Mouse (Mus musculus): ENCODE data around the gene Olfr1495. TPM values are rescaled to one million over a fixed set of nuclear protein-coding genes. Genes with fewer than 3 reads are reported as not detected.
"Not testable (repeated sequence)": the region's sequence is repeated elsewhere in the genome, so short reads cannot be mapped to it uniquely, and the experiment has no call there.

The Olfr1495 gene
- polyA plus RNA-seq (2015; fragmentation: Nextera tagmentation; extraction: Ambion mirVana), result not detected in 2 replicates

GRCm38 (mm10) chr19:13764306-13764705, at the start of gene Olfr1495:
TSS of gene Olfr1495 (plus strand) at chr19:13764606.
- Histone ChIP-seq H3K27ac (ENCODE audit: low read length) (no peak within 1 kb of the TSS), H3K9ac (ENCODE audit: low read length) (no peak within 1 kb of the TSS), H3K4me1 (ENCODE audit: control insufficient read depth, insufficient read depth, low read length) (no peaks in the 10 kb centered on the region), H3K27me3 (ENCODE audit: control insufficient read depth, insufficient read depth, low read length) (no peaks in the 10 kb centered on the region), H3K4me2 (ENCODE audit: low read depth, low read length) (no peak within 1 kb of the TSS), H3K9me3 (replicated peaks; ENCODE audit: control insufficient read depth, low read length) (no peaks in the 10 kb centered on the region), H3K36me3 (ENCODE audit: control insufficient read depth, insufficient read depth, low read length) (no peaks in the 10 kb centered on the region), H3K4me3 (replicated peaks; ENCODE audit: low read length) (no peak within 1 kb of the TSS)
- ATAC-seq (ENCODE audit: insufficient read depth, low FRiP score), result no peak
- WGBS, result 78% methylated on average over 3 of the region's 3 CpGs

- Histone ChIP-seq H3K4me2 (ENCODE audit: low read depth, low read length) (no peak within 1 kb of the TSS), H3K9ac (ENCODE audit: low read length) (no peak within 1 kb of the TSS), H3K4me3 (replicated peaks; ENCODE audit: low read length) (no peak within 1 kb of the TSS), H3K9me3 (replicated peaks; ENCODE audit: control insufficient read depth, low read length) (no peaks in the 10 kb centered on the region), H3K4me1 (ENCODE audit: control insufficient read depth, insufficient read depth, low read length) (no peaks in the 10 kb centered on the region), H3K27me3 (ENCODE audit: control insufficient read depth, insufficient read depth, low read length) (no peaks in the 10 kb centered on the region), H3K27ac (ENCODE audit: low read length) (no peak within 1 kb of the TSS), H3K36me3 (ENCODE audit: control insufficient read depth, insufficient read depth, low read length) (no peaks in the 10 kb centered on the region)
- 44% methylated on average over 2 of the region's 2 CpGs for WGBS
- no peak for ATAC-seq (ENCODE audit: insufficient read depth, low FRiP score)
These were observed 41.4 kb upstream of the Olfr1495 start, which contains the start of gene Olfr1493-ps1 for GRCm38 (mm10) chr19:13722978-13723377. TSS of gene Olfr1493-ps1 (plus strand) at chr19:13723278.

GRCm38 (mm10) chr19:13739428-13739827, 25.0 kb upstream of the Olfr1495 start, which contains the start of gene Olfr1494:
TSS of gene Olfr1494 (plus strand) at chr19:13739728.
- 89% methylated on average over 4 of the region's 4 CpGs for WGBS
- H3K27ac ChIP-seq (ENCODE audit: low read length), result no peak within 1 kb of the TSS
- no peak within 1 kb of the TSS for H3K9ac ChIP-seq (ENCODE audit: low read length)
- H3K4me2 ChIP-seq (ENCODE audit: low read depth, low read length), result no peak within 1 kb of the TSS
- H3K9me3 ChIP-seq (replicated peaks; ENCODE audit: control insufficient read depth, low read length), result no peaks in the 10 kb centered on the region
- no peak within 1 kb of the TSS for H3K4me3 ChIP-seq (replicated peaks; ENCODE audit: low read length)
- H3K27me3 ChIP-seq (ENCODE audit: control insufficient read depth, insufficient read depth, low read length), result no peaks in the 10 kb centered on the region
- H3K36me3 ChIP-seq (ENCODE audit: control insufficient read depth, insufficient read depth, low read length), result no peaks in the 10 kb centered on the region
- ATAC-seq (ENCODE audit: insufficient read depth, low FRiP score), result no peak
- H3K4me1 ChIP-seq (ENCODE audit: control insufficient read depth, insufficient read depth, low read length), result no peaks in the 10 kb centered on the region

GRCm38 (mm10) chr19:13749366-13749765, 15.0 kb upstream of the Olfr1495 start:
- Histone ChIP-seq H3K27ac (ENCODE audit: low read length) (no peak overlapping the region), H3K9ac (ENCODE audit: low read length) (no peak overlapping the region), H3K9me3 (replicated peaks; ENCODE audit: control insufficient read depth, low read length) (no peaks in the 10 kb centered on the region), H3K4me3 (replicated peaks; ENCODE audit: low read length) (no peak overlapping the region), H3K36me3 (ENCODE audit: control insufficient read depth, insufficient read depth, low read length) (no peaks in the 10 kb centered on the region), H3K4me2 (ENCODE audit: low read depth, low read length) (no peak overlapping the region), H3K27me3 (ENCODE audit: control insufficient read depth, insufficient read depth, low read length) (no peaks in the 10 kb centered on the region), H3K4me1 (ENCODE audit: control insufficient read depth, insufficient read depth, low read length) (no peaks in the 10 kb centered on the region)
- ATAC-seq (ENCODE audit: insufficient read depth, low FRiP score), result no peak
- 83% methylated on average over 1 of the region's 1 CpGs for WGBS

GRCm38 (mm10) chr19:13768565-13769276, 4.3 kb downstream of the Olfr1495 start:
- Histone ChIP-seq H3K9me3 (replicated peaks; ENCODE audit: control insufficient read depth, low read length) (no peaks in the 10 kb centered on the region), H3K27me3 (ENCODE audit: control insufficient read depth, insufficient read depth, low read length) (no peaks in the 10 kb centered on the region), H3K36me3 (ENCODE audit: control insufficient read depth, insufficient read depth, low read length) (no peaks in the 10 kb centered on the region), H3K9ac (ENCODE audit: low read length) (no peak overlapping the region), H3K4me2 (ENCODE audit: low read depth, low read length) (no peak overlapping the region), H3K4me1 (ENCODE audit: control insufficient read depth, insufficient read depth, low read length) (no peaks in the 10 kb centered on the region), H3K27ac (ENCODE audit: low read length) (no peak overlapping the region), H3K4me3 (replicated peaks; ENCODE audit: low read length) (no peak overlapping the region)
- WGBS, result 88% methylated on average over 9 of the region's 9 CpGs
- no peak for ATAC-seq (ENCODE audit: insufficient read depth, low FRiP score)

- H3K36me3 ChIP-seq (ENCODE audit: control insufficient read depth, insufficient read depth, low read length), result no peaks in the 10 kb centered on the region
- no peaks in the 10 kb centered on the region for H3K27me3 ChIP-seq (ENCODE audit: control insufficient read depth, insufficient read depth, low read length)
- H3K9ac ChIP-seq (ENCODE audit: low read length), result no peak within 1 kb of the TSS
- no peak within 1 kb of the TSS for H3K27ac ChIP-seq (ENCODE audit: low read length)
- H3K4me3 ChIP-seq (replicated peaks; ENCODE audit: low read length), result no peak within 1 kb of the TSS
- 81% methylated on average over 1 of the region's 1 CpGs for WGBS
- no peaks in the 10 kb centered on the region for H3K4me1 ChIP-seq (ENCODE audit: control insufficient read depth, insufficient read depth, low read length)
- H3K9me3 ChIP-seq (replicated peaks; ENCODE audit: control insufficient read depth, low read length), result no peaks in the 10 kb centered on the region
- no peak for ATAC-seq (ENCODE audit: insufficient read depth, low FRiP score)
- no peak within 1 kb of the TSS for H3K4me2 ChIP-seq (ENCODE audit: low read depth, low read length)
These were observed 13.2 kb downstream of the Olfr1495 start, which contains the start of gene Olfr1496 for GRCm38 (mm10) chr19:13777578-13777977. TSS of gene Olfr1496 (plus strand) at chr19:13777878.

- Histone ChIP-seq H3K4me3 (replicated peaks; ENCODE audit: low read length) (no peak within 1 kb of the TSS), H3K4me2 (ENCODE audit: low read depth, low read length) (no peak within 1 kb of the TSS), H3K36me3 (ENCODE audit: control insufficient read depth, insufficient read depth, low read length) (no peaks in the 10 kb centered on the region), H3K4me1 (ENCODE audit: control insufficient read depth, insufficient read depth, low read length) (no peaks in the 10 kb centered on the region), H3K27me3 (ENCODE audit: control insufficient read depth, insufficient read depth, low read length) (no peaks in the 10 kb centered on the region), H3K27ac (ENCODE audit: low read length) (no peak within 1 kb of the TSS), H3K9me3 (replicated peaks; ENCODE audit: control insufficient read depth, low read length) (no peaks in the 10 kb centered on the region), H3K9ac (ENCODE audit: low read length) (no peak within 1 kb of the TSS)
- ATAC-seq (ENCODE audit: insufficient read depth, low FRiP score), result no peak
These were observed 33.7 kb downstream of the Olfr1495 start, which contains the start of gene Olfr1497 for GRCm38 (mm10) chr19:13798102-13798501. TSS of gene Olfr1497 (minus strand) at chr19:13798202.

GRCm38 (mm10) chr19:13805486-13805885, 41.1 kb downstream of the Olfr1495 start:
- WGBS, result 70% methylated on average over 1 of the region's 1 CpGs
- not testable (repeated sequence) for H3K27me3 ChIP-seq (ENCODE audit: control insufficient read depth, insufficient read depth, low read length); H3K27ac ChIP-seq (ENCODE audit: low read length); H3K4me3 ChIP-seq (replicated peaks; ENCODE audit: low read length); H3K4me1 ChIP-seq (ENCODE audit: control insufficient read depth, insufficient read depth, low read length); H3K36me3 ChIP-seq (ENCODE audit: control insufficient read depth, insufficient read depth, low read length); H3K9me3 ChIP-seq (replicated peaks; ENCODE audit: control insufficient read depth, low read length); H3K9ac ChIP-seq (ENCODE audit: low read length); ATAC-seq (ENCODE audit: insufficient read depth, low FRiP score); H3K4me2 ChIP-seq (ENCODE audit: low read depth, low read length)

- 50% methylated on average over 2 of the region's 2 CpGs for WGBS
These were observed 48.4 kb downstream of the Olfr1495 start for GRCm38 (mm10) chr19:13812823-13813222.

More at GRCm38 (mm10) chr19:13812823-13813222, 48.4 kb downstream of the Olfr1495 start:
- no peak overlapping the region for H3K4me3 ChIP-seq (replicated peaks; ENCODE audit: low read length)
- ATAC-seq (ENCODE audit: insufficient read depth, low FRiP score), result no peak
- no peaks in the 10 kb centered on the region for H3K36me3 ChIP-seq (ENCODE audit: control insufficient read depth, insufficient read depth, low read length)
- no peak overlapping the region for H3K9ac ChIP-seq (ENCODE audit: low read length)
- no peaks in the 10 kb centered on the region for H3K9me3 ChIP-seq (replicated peaks; ENCODE audit: control insufficient read depth, low read length)
- no peak overlapping the region for H3K4me2 ChIP-seq (ENCODE audit: low read depth, low read length)
- H3K27ac ChIP-seq (ENCODE audit: low read length), result no peak overlapping the region
- no peaks in the 10 kb centered on the region for H3K4me1 ChIP-seq (ENCODE audit: control insufficient read depth, insufficient read depth, low read length)
- H3K27me3 ChIP-seq (ENCODE audit: control insufficient read depth, insufficient read depth, low read length), result no peaks in the 10 kb centered on the region

Data from stomach, embryonic 16.5 days (tissue).